Comparison of ENCODE assay signal across 10 mouse cellular contexts in the genomic region with DNA sequence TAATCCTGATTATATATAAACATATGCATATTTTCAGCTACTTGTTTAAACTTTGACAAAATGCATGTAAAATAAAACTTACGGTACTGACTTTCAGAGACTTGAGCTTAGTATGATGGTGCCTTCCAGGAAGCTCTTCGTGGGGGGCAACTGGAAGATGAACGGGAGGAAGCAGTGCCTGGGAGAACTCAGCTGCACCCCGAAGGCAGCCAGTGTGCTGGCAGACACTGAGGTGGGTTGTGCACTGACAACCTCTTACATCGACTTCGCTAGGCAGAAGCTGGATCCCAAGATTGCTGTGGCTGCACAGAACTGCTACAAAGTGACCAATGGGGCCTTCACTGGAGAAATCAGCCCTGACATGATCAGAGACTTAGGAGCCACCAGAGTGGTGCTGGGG.
"Had no signal": no experiment of that assay in that cellular context is flagged by ENCODE, and none has a peak within 500 bp of the region (broad histone marks: within the 10 kb centered on the region; RNA-seq: fewer than 3 reads in every experiment).

No protein-coding gene starts in this region.

- DNase-seq: kidney, adult 18-20 months; kidney, postnatal 14 days; midbrain, embryonic 14.5 days had no signal

- H3K9ac ChIP-seq: intestine, embryonic 15.5 days; kidney, embryonic 15.5 days; liver, embryonic 12.5 days; neural tube, embryonic 12.5 days had no signal

- H3K27me3 ChIP-seq: intestine, embryonic 15.5 days; kidney, embryonic 15.5 days; liver, embryonic 12.5 days; neural tube, embryonic 12.5 days had no signal

- H3K4me1 ChIP-seq: kidney, embryonic 15.5 days; limb, embryonic 10.5 days; liver, embryonic 12.5 days; midbrain, embryonic 10.5 days; neural tube, embryonic 12.5 days had no signal

- H3K9me3 ChIP-seq: intestine, embryonic 15.5 days; kidney, embryonic 15.5 days; limb, embryonic 10.5 days; liver, embryonic 12.5 days; midbrain, embryonic 10.5 days; neural tube, embryonic 12.5 days had no signal

- H3K4me3 ChIP-seq: intestine, embryonic 15.5 days; kidney, embryonic 15.5 days; left cerebral cortex, adult 2 months; limb, embryonic 10.5 days; liver, embryonic 12.5 days; midbrain, embryonic 10.5 days; neural tube, embryonic 12.5 days had no signal

- ATAC-seq: intestine, embryonic 15.5 days; liver, embryonic 12.5 days had no signal

- H3K4me2 ChIP-seq: intestine, embryonic 15.5 days; kidney, embryonic 15.5 days; liver, embryonic 12.5 days; neural tube, embryonic 12.5 days had no signal

- H3K36me3 ChIP-seq: intestine, embryonic 15.5 days; kidney, embryonic 15.5 days; limb, embryonic 10.5 days; liver, embryonic 12.5 days; midbrain, embryonic 10.5 days; neural tube, embryonic 12.5 days had no signal

- H3K27ac ChIP-seq: intestine, embryonic 15.5 days; kidney, embryonic 15.5 days; left cerebral cortex, adult 2 months; limb, embryonic 10.5 days; liver, embryonic 12.5 days; midbrain, embryonic 10.5 days; neural tube, embryonic 12.5 days had no signal
